Mouse (Mus musculus): Measurements from ENCODE around the gene Col7a1. TPM values are rescaled to one million over a fixed set of nuclear protein-coding genes. Genes with fewer than 3 reads are reported as not detected.

The Col7a1 gene
- 1.3 and 60.7 TPM in 2 replicates for polyA plus RNA-seq (2012; rRNA removed; ENCODE audit: low replicate concordance)

DNA sequence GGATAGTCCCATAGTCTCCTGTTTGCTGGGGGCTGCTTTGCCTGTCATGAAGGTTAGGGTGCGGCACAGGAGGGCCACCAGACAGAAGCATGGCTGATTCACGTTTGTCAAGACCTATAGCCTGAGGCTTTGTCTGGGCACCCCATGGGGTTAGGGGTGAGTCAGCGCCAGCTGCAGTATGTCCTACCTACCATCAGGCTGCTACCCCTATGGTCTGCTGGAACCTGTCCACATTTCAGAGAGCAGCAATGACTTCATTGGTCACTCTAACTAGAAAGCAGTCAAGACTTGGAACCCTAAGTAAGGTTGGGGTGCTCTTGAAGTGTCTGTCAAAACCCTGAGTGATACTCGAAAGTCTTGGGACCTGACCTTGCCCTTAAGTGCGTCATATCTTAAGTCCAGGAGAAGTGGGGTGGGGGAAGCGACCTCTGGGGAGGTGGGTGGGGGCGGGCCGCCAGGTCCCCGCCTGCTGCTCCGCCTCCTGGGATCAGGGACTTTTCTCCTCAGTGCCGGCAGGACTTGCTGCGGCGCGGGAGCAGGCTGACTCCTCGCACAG lies at the start of gene Col7a1:
Gene Col7a1, plus strand, starts transcription at position 506 of the 556 bp plus-strand sequence.

DNA sequence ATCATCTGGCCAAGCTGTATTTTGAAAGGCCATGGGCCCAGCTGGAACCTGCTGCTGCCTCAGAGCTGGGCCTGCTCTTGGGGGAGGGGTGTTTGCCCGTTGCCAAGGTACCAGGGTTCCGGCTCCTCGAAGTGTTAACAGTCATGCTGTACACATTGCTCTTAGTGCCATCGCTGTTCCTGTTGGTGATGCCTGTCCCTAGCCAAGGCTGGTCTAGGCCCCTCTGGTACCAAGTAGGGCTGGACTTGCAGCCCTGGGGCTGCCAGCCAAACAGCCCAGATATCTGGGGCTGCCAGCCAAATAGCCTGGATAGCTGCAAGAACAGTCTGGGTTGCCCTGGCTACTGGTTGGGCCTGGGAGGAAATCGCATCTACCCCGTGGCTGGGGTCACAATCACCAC lies 38.9 kb upstream of the Col7a1 start, which contains the start of gene Tmem89:
Gene Tmem89, plus strand, starts transcription at position 129 of the 400 bp plus-strand sequence.

GRCm38 (mm10) chr9:108936418-108937364 lies 16.7 kb upstream of the Col7a1 start, which contains the start of gene Uqcrc1:
Uqcrc1 (plus strand) TSS chr9:108936633.

GRCm38 (mm10) chr9:108985710-108986109 lies 32.3 kb downstream of the Col7a1 start, which contains the start of gene Ucn2:
Ucn2 (plus strand) TSS chr9:108986010.

GRCm38 (mm10) chr9:108991428-108992084 lies 38.2 kb downstream of the Col7a1 start, which contains the start of gene Pfkfb4:
Pfkfb4 (plus strand) TSS chr9:108991778.

Other genes with a start within 250 kb of the Col7a1 start
- 53.3 and 84.8 TPM in 2 replicates for gene Ip6k2, start 169.8 kb upstream of the Col7a1 start, polyA plus RNA-seq (2012; rRNA removed; ENCODE audit: low replicate concordance)
- 25.4 and 31.7 TPM in 2 replicates for gene Nckipsd, start 145.2 kb upstream of the Col7a1 start, polyA plus RNA-seq (2012; rRNA removed; ENCODE audit: low replicate concordance)
- 1.4 and 1.5 TPM in 2 replicates for gene Celsr3, start 127.3 kb upstream of the Col7a1 start, polyA plus RNA-seq (2012; rRNA removed; ENCODE audit: low replicate concordance)
- 26.4 and 31.9 TPM in 2 replicates for gene Slc26a6, start 100.3 kb upstream of the Col7a1 start, polyA plus RNA-seq (2012; rRNA removed; ENCODE audit: low replicate concordance)
- gene Tmem89, start 39.0 kb upstream of the Col7a1 start, polyA plus RNA-seq (2012; rRNA removed; ENCODE audit: low replicate concordance), result 0.13 and 0.49 TPM in 2 replicates
- gene Uqcrc1, start 17.0 kb upstream of the Col7a1 start, polyA plus RNA-seq (2012; rRNA removed; ENCODE audit: low replicate concordance), result 604 and 794 TPM in 2 replicates
- gene Ucn2, start 32.4 kb downstream of the Col7a1 start, polyA plus RNA-seq (2012; rRNA removed; ENCODE audit: low replicate concordance), result 0.13 and 5.4 TPM in 2 replicates
- gene Pfkfb4, start 38.2 kb downstream of the Col7a1 start, polyA plus RNA-seq (2012; rRNA removed; ENCODE audit: low replicate concordance), result 27.1 and 36.5 TPM in 2 replicates
- 391 TPM in 2 replicates for gene Shisa5, start 85.0 kb downstream of the Col7a1 start, polyA plus RNA-seq (2012; rRNA removed; ENCODE audit: low replicate concordance)
- 72.5 and 97.1 TPM in 2 replicates for gene Trex1, start 106.1 kb downstream of the Col7a1 start, polyA plus RNA-seq (2012; rRNA removed; ENCODE audit: low replicate concordance)
- gene Atrip, start 120.5 kb downstream of the Col7a1 start, polyA plus RNA-seq (2012; rRNA removed; ENCODE audit: low replicate concordance), result 21.4 and 33.6 TPM in 2 replicates
- 6.7 and 7.9 TPM in 2 replicates for gene Ccdc51, start 128.9 kb downstream of the Col7a1 start, polyA plus RNA-seq (2012; rRNA removed; ENCODE audit: low replicate concordance)
- gene Tma7, start 129.0 kb downstream of the Col7a1 start, polyA plus RNA-seq (2012; rRNA removed; ENCODE audit: low replicate concordance), result 30.9 and 35.7 TPM in 2 replicates
- 5.2 and 25.0 TPM in 2 replicates for gene Plxnb1, start 141.8 kb downstream of the Col7a1 start, polyA plus RNA-seq (2012; rRNA removed; ENCODE audit: low replicate concordance)
- not detected in 2 replicates for gene Fbxw21, start 208.5 kb downstream of the Col7a1 start, polyA plus RNA-seq (2012; rRNA removed; ENCODE audit: low replicate concordance)
- not detected in 2 replicates for gene Fbxw13, start 242.4 kb downstream of the Col7a1 start, polyA plus RNA-seq (2012; rRNA removed; ENCODE audit: low replicate concordance)

All from subcutaneous adipose tissue, adult 2 months (tissue).